Mouse (Mus musculus) B cell, adult 67 days (primary cell): ENCODE data around the gene Ptpre. TPM values are rescaled to one million over a fixed set of nuclear protein-coding genes. Genes with fewer than 3 reads are reported as not detected.

ENCODE experiments used
- total RNA-seq, 2 experiments: library from RNA; stranded (reverse); gene quantifications; 4 replicates each; pipeline ENCODE4 v1.2.4; 2023

Ptpre gene
- 10 to 100 TPM; 16.9 to 17.0 TPM for total RNA-seq

DNA sequence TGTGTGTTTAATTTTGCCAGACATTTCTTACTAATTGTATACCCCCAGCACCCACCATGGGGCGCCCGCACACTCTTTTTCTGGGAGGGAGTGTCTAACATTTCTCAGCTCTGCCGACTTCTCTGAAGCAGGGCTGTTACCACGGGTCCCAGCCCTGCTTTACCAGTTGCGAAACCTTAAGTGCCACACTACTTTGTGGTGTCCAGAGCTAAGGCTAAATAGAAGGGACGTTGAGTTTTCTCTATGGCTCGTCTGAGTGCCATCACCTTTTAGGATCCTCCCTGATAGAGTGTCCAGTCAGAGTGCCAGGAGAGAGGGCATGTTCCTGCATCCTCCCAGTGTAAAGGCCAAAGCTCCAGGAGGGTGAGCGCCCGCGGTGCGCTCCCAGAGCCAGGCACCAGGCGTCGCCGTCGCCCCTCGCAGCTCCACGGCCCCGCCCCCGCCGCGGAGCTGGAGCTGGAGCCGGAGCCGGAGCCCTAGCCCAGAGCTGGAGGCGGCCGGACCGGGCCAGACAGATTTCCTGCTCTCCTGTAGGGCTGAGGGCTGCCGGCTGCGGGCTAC, at the start of gene Ptpre:
Gene Ptpre, plus strand, starts transcription at position 141 of the 561 bp plus-strand sequence.

DNA sequence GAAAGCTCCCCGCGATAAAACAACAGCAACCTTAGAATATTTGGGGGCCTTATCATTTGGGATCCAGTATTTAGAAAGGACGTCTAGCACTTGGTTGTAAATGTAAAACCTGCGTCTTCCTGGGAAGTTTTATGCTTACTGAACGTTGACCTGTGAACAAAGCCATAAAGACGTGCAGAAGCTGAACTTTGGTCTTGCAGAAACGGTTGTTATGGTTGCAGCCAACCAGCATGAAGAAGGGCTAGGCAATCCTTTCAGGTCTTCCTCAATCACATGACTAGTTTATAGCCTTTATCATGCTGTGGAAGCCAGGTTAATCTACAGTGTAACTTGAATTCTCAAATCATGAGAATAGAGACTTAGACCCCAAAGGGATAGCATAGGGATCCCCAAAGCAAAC, 8.8 kb upstream of the Ptpre start, which contains the start of gene Clrn3:
Gene Clrn3, minus strand, starts transcription at position 140 of the 400 bp plus-strand sequence.

DNA sequence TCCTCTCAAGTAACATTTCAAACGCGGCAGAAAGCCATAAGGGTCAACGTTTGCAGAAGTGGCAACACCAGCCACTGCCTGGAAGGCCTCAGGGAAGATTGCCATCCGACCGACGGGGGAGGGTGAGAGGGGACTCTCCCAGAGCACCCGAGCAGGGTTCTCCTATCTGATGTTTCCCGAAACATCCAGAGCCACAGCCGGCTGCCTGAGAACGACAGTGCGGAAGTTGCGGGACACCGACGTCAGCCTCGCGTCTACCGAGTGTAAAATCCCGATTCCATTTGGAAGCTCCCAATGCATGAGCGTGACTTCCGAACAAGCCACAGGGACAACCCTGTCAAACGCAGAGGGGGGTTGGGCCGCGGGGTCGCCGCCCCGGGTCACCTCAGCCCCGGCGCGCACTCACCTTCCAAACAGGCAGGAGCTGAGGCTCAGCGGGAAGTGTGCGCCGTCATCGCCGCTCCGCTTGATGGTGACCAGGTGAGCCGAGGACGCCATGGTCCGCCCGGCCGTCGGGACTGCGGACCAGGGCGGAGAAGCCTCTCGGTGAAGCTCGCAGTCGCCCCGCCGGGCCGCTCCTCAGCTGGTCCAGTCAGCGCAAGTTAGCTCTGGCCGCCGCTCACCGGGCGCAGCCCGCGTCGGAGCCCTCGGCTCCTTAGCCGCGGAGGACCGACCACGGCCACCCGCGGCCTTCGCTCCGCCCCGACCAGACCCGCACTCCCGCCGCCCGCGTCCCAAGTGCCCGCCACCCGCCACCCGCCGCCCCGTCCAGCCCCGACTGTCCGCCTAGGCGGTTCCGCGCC, 178.6 kb downstream of the Ptpre start, which contains the start of gene Mki67:
Gene Mki67, minus strand, starts transcription at position 720 of the 803 bp plus-strand sequence.

Other genes starting within 250 kb of the Ptpre start
- gene Foxi2, start 127.2 kb upstream of the Ptpre start, total RNA-seq = not detected
- gene Clrn3, start 8.8 kb upstream of the Ptpre start, total RNA-seq = not detected
- 1 to 10 TPM; 4.1 to 4.8 TPM for gene Mki67, start 178.9 kb downstream of the Ptpre start, total RNA-seq